In genomic region chr9:111351641-111352040, GRCm38 (mm10) we compare ENCODE assay signal across 19 mouse cellular contexts. TPM values are rescaled to one million over a fixed set of nuclear protein-coding genes. Genes with fewer than 3 reads are reported as not detected.
A peak's percentile ranks its signal among the peaks of the same experiment; 100 is the strongest.
DNase-seq lines count a peak whose midpoint lies in the region; ATAC-seq and TF ChIP-seq lines count a peak whose summit lies in the region.
"Had no signal": no experiment of that assay in that cellular context is flagged by ENCODE, and none has a peak within 500 bp of the region (broad histone marks: within the 10 kb centered on the region; RNA-seq: fewer than 3 reads in every experiment).

No protein-coding gene starts in this region.

- peak overlapping the region; percentile 11 for H3K4me2 ChIP-seq in hindbrain, embryonic 16.5 days (ENCODE audit: low read length)
- H3K4me2 ChIP-seq in neural tube, embryonic 15.5 days: peak overlapping the region; percentile 28
- H3K4me2 ChIP-seq: embryonic facial prominence, embryonic 13.5 days; limb, embryonic 15.5 days; lung, embryonic 15.5 days had no signal

- 0 out of 2 replicates have a peak, but pooled peaks cover 2% of the 10 kb centered on the region for H3K36me3 ChIP-seq in hindbrain, embryonic 16.5 days (ENCODE audit: control insufficient read depth, insufficient read depth, low read length)
- no peaks in the 10 kb centered on the region for H3K36me3 ChIP-seq in neural tube, embryonic 15.5 days
- H3K36me3 ChIP-seq: embryonic facial prominence, embryonic 13.5 days; limb, embryonic 15.5 days; lung, embryonic 15.5 days had no signal

- H3K9me3 ChIP-seq in hindbrain, embryonic 16.5 days (ENCODE audit: control insufficient read depth, low read length): no peaks in the 10 kb centered on the region
- H3K9me3 ChIP-seq in neural tube, embryonic 15.5 days (replicated peaks): no peaks in the 10 kb centered on the region
- H3K9me3 ChIP-seq: embryonic facial prominence, embryonic 13.5 days; limb, embryonic 15.5 days; lung, embryonic 15.5 days had no signal

- DNase-seq in left cerebral cortex, adult 2 months (ENCODE audit: extremely low spot score in 1 of 2, low spot score in 2 of 2): no peak
- no peak for DNase-seq in left cerebral cortex, adult 18-20 months (ENCODE audit: low spot score in 2 of 2)
- no peak for DNase-seq in lung, postnatal 36 days
- DNase-seq in lung, adult 2 months: no peak
- DNase-seq: adrenal gland, postnatal 14 days; cerebellum, postnatal 36 days; gastrocnemius, postnatal 10 days; heart, adult 2 months; heart, postnatal 10 days had no signal

- H3K27ac ChIP-seq in left cerebral cortex, adult 2 months: peak overlapping the region; percentile 60; the same call in 1 of the 2 replicates
- H3K27ac ChIP-seq in cortical plate, adult 2 months (ENCODE audit: insufficient read depth, low read length): peak overlapping the region; percentile 3; the same call in 1 of the 2 replicates
- peak overlapping the region; percentile 25; the same call in 1 of the 2 replicates for H3K27ac ChIP-seq in hindbrain, embryonic 16.5 days (ENCODE audit: low read depth, low read length)
- 0 out of 2 replicates have a peak overlapping the region, but pooled peaks have one; percentile 1 for H3K27ac ChIP-seq in neural tube, embryonic 15.5 days (replicated peaks)
- H3K27ac ChIP-seq: embryonic facial prominence, embryonic 13.5 days; heart, adult 2 months; layer of hippocampus, adult 2 months; limb, embryonic 15.5 days; lung, embryonic 15.5 days had no signal

- H3K4me1 ChIP-seq in cortical plate, adult 2 months (ENCODE audit: control insufficient read depth, insufficient read depth, low read length): peaks cover 7% of the 10 kb centered on the region
- peaks cover 3% of the 10 kb centered on the region; the same call in 1 of the 2 replicates for H3K4me1 ChIP-seq in hindbrain, embryonic 16.5 days (ENCODE audit: control insufficient read depth, insufficient read depth, low read depth, low read length)
- peaks cover 11% of the 10 kb centered on the region for H3K4me1 ChIP-seq in neural tube, embryonic 15.5 days
- H3K4me1 ChIP-seq in lung, adult 2 months (ENCODE audit: control insufficient read depth, insufficient read depth, low read length): no peaks in the 10 kb centered on the region
- H3K4me1 ChIP-seq: embryonic facial prominence, embryonic 13.5 days; limb, embryonic 15.5 days; lung, embryonic 15.5 days had no signal

- 0% methylated on average over 1 of the region's 1 CpGs for WGBS in hindbrain, embryonic 16.5 days
- 6% methylated on average over 1 of the region's 1 CpGs for WGBS in neural tube, embryonic 15.5 days
- 67% methylated on average over 1 of the region's 1 CpGs for WGBS in lung, adult 2 months

- H3K4me3 ChIP-seq in left cerebral cortex, adult 2 months: no peak overlapping the region
- H3K4me3 ChIP-seq in cortical plate, adult 2 months (ENCODE audit: insufficient read depth, low read length): no peak overlapping the region
- H3K4me3 ChIP-seq in hindbrain, embryonic 16.5 days (ENCODE audit: low read length): no peak overlapping the region
- 0 out of 2 replicates have a peak overlapping the region, but pooled peaks have one; percentile 1 for H3K4me3 ChIP-seq in neural tube, embryonic 15.5 days (replicated peaks)
- no peak overlapping the region for H3K4me3 ChIP-seq in lung, adult 2 months (replicated peaks; ENCODE audit: extremely low read depth, low read depth, low read length)
- H3K4me3 ChIP-seq: embryonic facial prominence, embryonic 13.5 days; heart, adult 2 months; layer of hippocampus, adult 2 months; limb, embryonic 15.5 days; lung, embryonic 15.5 days had no signal

- peak overlapping the region; percentile 13; the same call in 1 of the 2 replicates for H3K9ac ChIP-seq in hindbrain, embryonic 16.5 days (ENCODE audit: low read depth, low read length)
- H3K9ac ChIP-seq in neural tube, embryonic 15.5 days (replicated peaks): no peak overlapping the region
- H3K9ac ChIP-seq: embryonic facial prominence, embryonic 13.5 days; limb, embryonic 15.5 days; lung, embryonic 15.5 days had no signal

- no peak for TF ChIP-seq CTCF in left cerebral cortex, adult 2 months (IDR thresholded peaks at IDR 0.05)
- TF ChIP-seq CTCF in cortical plate, adult 2 months (IDR thresholded peaks at IDR 0.05; ENCODE audit: extremely low read depth, insufficient read depth, low read length): no peak
- TF ChIP-seq CTCF in lung, adult 2 months (IDR thresholded peaks at IDR 0.05; ENCODE audit: insufficient read depth, low read length): no peak

- H3K27me3 ChIP-seq in hindbrain, embryonic 16.5 days (replicated peaks; ENCODE audit: control insufficient read depth, insufficient read depth, low read length): no peaks in the 10 kb centered on the region; the same call in 1 of the 2 replicates
- H3K27me3 ChIP-seq in neural tube, embryonic 15.5 days (replicated peaks): no peaks in the 10 kb centered on the region
- H3K27me3 ChIP-seq: embryonic facial prominence, embryonic 13.5 days; limb, embryonic 15.5 days; lung, embryonic 15.5 days had no signal

- peak; percentile 83 for ATAC-seq in hindbrain, embryonic 16.5 days
- ATAC-seq in neural tube, embryonic 15.5 days (ENCODE audit: low FRiP score): peak; percentile 61; the same call in 1 of the 2 replicates
- ATAC-seq: CD4-positive, CD25-positive, alpha-beta regulatory T cell, adult 4 months had no signal

- TF ChIP-seq POLR2A in cortical plate, adult 2 months (IDR thresholded peaks at IDR 0.05; ENCODE audit: extremely low read depth, insufficient read depth, low read length): no peak
- no peak for TF ChIP-seq POLR2A in lung, adult 2 months (IDR thresholded peaks at IDR 0.05; ENCODE audit: borderline replicate concordance, extremely low read depth, low read depth, low read length)

- intact Hi-C loops in left cerebral cortex, adult 2 months (cut with DNase I): loop anchor here (10.0 kb wide), 1 partner anchor 563 kb away; no protein-coding TSS in a partner anchor

RNA-seq across cellular contexts. Expression of gene Trank1, which starts 40.1 kb away (rescaled TPM):
- 100 to 1,000 TPM; 308 to 309 TPM for total RNA-seq in left cerebral cortex, adult 2 months (2021)
- total RNA-seq in left cerebral cortex, adult 18-20 months (2021): 100 to 1,000 TPM; 277 to 278 TPM
- polyA plus RNA-seq in cortical plate, adult 2 months (2012; rRNA removed): 383 and 430 TPM in 2 replicates
- 11.6 TPM in 2 replicates for polyA plus RNA-seq in hindbrain, embryonic 16.5 days (2015; fragmentation: Nextera tagmentation; extraction: Ambion mirVana)
- 10.1 and 12.4 TPM in 2 replicates for polyA plus RNA-seq in neural tube, embryonic 15.5 days (2015; fragmentation: Nextera tagmentation; extraction: Ambion mirVana)
- polyA plus RNA-seq in lung, adult 2 months (2012; rRNA removed): 0.05 and 0.20 TPM in 2 replicates
- total RNA-seq: heart, adult 2 months; megakaryocyte progenitor cell, adult 5-6 weeks; MEL had no signal
- polyA plus RNA-seq: CD4-positive, CD25-positive, alpha-beta regulatory T cell, adult 4 months had no signal

Comparison
In these comparisons a context has a peak if more than half of its experiments do, and no peak if none do; other contexts are left out.
1. H3K27ac ChIP-seq: peak in every context shown above with its lines; median percentile 60 in left cerebral cortex, adult 2 months; 25 in hindbrain, embryonic 16.5 days; 3 in cortical plate, adult 2 months; 1 in neural tube, embryonic 15.5 days.
2. RNA of gene Trank1, which starts 40.1 kb away (polyA plus RNA-seq): 383 to 430 TPM in cortical plate, adult 2 months; 10.1 to 12.4 TPM in neural tube, embryonic 15.5 days, 11.6 TPM in hindbrain, embryonic 16.5 days and 0.05 to 0.20 TPM in lung, adult 2 months; every median in the first group is over 10 times any median in the second.